Mouse (Mus musculus) E14TG2a.4 (cell line): ENCODE data around the gene Mdm2.

ENCODE experiments used
- CTCF ChIP-seq: conservative IDR thresholded peaks from 2 replicates; pipeline ENCODE4 v1.5.1; 2014; ENCODE audit warnings: low read length
- POU5F1 ChIP-seq: IDR thresholded peaks from 2 replicates; pipeline ENCODE4 v1.6.1; 2014; ENCODE audit warnings: low read length, borderline replicate concordance

GRCm38 (mm10) chr10:117709930-117710603 lies 491 bp downstream of the Mdm2 start:
- TF ChIP-seq CTCF, result no peak
- TF ChIP-seq POU5F1, result no peak
